Mouse (Mus musculus) fibroblast of lung, adult 2 months (primary cell): ENCODE data around the gene Foxn3.

Experiments
- DNase-seq: peaks from one replicate; pipeline ENCODE4 v3.0.0-alpha.2; 2011; ENCODE audit warnings: low read depth

Foxn3 gene

DNA sequence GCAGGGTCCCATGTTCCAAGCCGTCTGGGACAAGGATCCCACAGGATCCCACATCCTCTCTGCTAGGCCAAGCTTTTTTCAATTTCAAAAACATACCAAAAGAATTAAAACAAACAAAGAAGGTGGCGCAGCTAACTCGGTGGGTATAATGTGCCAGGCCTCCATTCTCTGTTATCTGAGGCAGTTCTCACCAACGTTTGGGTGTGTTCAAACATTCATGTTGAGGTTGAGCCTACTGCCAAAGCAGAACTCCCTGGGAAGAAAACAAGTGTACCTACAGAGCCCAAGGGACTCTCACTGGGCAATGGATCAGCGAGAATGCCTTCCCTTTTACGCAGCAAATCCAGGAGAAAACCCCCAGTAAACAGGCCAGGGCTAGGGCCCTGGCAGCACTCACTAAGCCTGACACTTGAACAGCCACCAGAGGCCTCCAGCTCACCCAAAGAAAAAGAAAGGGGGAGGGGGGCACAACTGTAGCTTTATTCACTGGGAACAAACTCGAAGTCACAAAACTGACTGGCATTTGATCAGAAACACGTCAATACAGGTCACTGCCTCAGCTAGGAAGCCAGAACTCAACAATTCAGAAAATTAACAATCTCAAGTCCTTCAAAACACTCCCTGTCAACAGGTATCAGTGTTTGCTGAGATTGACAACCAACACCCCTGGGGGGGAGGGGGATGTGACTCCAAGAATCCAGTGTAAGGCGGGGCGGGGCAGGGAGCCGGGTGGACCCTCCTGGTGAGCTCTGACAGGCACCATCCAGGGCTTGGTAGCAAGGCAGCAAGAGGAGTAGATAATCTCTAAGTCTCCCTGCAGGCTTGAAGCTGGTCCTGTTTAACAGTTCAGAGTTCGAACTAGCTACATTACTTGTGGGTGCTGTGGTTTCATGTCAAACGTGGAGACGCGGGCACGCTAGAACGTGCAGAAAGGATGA lies 177.2 kb downstream of the Foxn3 start:
- peak; percentile 90 for DNase-seq

DNA sequence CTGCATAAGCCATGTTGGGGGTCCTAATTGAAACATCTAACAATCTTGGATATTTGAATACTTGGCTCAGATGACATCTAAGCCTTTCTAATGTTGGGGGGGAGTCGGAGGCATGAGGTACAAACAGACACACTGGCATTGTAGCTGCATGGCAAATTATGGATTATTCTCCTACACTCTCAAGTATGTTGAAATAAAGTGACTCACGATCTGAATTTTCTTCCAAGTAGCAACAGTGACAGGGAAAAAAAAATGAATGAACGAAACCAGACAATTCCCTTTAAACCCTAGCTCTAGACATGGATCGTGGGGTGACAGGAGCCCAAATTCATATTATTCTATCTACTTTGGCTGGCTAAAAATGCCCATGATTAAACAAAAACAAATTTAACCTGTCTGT lies 178.3 kb downstream of the Foxn3 start:
- no peak for DNase-seq

DNA sequence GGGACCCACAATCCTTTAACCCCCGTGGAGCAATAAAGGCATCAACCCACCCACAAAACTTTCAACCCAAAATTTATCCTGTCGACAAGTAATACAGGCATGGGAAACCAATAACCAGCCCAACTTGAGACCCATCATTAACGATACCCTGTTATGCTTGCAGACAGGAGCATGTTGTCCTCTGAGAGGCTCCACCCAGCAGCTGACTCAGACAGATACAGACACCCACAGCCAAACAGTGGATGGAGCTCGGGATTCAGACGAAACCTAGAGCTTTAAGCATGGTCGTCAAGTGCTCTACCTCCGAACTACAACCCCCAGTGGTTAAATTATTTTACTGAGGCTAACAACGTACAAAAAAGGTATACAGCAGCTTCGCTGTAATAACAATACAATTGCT lies 182.1 kb downstream of the Foxn3 start:
- no peak for DNase-seq

DNA sequence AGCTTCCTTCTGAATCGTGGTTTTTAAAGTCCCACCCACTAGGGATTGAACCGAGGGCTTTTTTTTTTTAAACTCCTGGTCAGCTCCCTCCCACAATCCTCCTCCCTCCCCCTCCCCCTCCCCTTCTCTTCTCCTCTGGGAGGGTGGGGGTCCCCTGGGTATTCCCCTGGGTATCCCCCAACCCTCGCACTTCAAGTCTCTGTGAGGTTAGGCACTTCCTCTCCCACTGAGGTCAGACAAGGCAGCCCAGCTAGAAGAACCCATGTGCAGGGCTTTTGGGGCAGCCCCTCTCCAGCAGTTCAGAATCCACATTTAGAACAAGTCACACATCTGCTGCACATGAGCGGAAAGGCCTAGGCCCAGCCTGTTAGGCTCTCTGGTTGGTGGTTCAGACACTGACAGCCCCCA lies 182.5 kb downstream of the Foxn3 start:
- no peak for DNase-seq

DNA sequence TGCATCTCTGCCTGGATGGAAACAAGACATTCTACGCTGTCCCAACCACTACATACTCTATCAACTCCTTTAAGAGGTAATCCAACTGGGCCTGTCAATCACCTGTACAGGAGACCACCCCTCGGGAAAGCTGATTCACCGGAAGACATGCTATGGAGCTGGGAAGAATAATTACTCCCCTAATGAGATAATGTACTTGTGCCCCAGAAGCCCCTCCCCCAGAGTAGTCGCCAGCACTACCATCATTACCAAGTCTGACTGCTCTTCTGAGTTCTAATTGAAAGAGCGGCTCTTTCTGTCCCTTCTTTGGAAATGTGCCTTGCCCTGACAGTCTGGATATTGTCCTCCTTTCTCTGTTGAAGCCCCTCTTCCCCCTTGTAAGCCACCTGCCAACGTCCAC lies 183.3 kb downstream of the Foxn3 start:
- no peak for DNase-seq

DNA sequence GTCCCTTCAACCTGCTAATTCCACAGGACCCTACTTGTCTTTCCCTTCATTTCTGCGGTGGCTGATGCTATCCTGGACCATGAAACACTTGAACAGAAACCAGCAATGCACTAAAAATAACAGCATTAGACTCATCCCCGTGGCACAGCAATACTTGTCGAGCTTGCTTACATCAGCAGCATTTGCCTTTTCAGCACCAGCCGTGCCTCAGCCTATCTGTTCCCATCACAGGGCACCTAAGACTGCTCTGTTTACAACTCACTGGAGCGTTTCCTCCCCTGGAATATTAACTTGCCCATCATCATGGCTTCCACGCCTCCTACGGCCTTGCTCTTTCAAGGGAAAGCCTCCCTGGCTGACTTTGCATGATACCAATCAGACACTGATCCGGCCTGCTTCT lies 185.1 kb downstream of the Foxn3 start:
- DNase-seq, result no peak

DNA sequence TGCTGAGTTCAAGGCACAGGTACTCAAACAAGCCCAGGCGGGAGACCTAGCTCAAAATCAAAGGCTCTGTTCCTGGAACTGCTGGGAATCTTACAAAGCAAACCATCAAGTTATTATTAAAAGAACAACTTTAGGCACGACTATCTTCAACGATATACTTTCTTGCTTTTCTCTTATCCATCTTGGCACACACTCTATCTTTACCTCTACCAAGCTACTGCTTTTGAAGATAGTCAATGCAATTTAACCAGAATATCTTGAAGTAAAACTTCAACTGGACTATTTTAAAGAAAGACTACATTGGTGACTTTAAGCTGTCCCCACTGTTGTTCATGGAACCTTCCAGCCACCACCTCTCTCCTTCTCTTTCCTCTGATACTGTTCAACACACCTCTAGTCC lies 185.7 kb downstream of the Foxn3 start:
- DNase-seq, result no peak

DNA sequence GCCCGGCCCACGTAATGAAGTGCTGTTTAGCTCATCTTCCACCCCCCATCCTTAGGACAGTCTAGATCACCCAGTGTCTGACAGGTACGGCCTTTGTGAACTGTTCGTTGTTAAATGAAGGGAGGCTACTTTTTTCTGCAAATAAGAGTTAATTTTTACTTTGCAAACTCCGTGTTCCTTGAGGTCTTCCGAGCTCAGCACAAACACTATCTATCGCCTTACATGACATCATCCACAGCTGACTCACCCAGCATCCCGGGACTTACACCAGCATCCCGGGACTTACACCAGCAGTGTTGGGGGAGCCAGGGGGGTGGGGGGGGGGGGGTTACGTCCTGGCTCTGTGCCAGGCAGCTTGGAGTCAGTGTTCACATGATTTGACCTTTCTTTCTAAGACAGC lies 186.3 kb downstream of the Foxn3 start:
- no peak for DNase-seq

DNA sequence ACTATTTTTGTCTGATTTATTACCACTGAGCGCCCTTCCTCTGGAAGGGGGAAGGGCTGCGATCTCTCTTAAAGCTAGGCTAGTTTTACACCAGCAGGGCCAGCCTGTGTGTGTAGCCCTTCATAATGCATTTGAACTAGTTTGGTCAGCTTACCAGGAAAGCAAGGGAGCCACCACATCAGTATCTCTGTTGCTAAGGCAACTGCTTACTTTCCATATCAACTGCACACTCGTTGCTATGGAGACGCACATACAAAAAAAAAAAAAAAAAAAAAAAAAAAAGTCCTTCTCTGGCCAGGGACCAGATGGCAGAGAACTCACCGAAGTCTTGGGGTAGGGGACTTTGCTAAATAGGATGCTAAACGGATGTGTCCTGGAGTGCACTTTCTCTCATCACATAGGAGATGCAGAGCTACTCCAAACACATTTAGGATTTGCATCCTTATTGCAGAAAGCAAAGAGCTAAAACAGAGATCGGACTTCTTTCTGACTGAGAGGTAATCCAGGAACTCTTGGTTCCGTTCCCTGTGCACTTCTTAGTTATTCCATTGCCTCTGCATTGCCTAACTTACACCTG lies 187.4 kb downstream of the Foxn3 start:
- DNase-seq, result no peak

DNA sequence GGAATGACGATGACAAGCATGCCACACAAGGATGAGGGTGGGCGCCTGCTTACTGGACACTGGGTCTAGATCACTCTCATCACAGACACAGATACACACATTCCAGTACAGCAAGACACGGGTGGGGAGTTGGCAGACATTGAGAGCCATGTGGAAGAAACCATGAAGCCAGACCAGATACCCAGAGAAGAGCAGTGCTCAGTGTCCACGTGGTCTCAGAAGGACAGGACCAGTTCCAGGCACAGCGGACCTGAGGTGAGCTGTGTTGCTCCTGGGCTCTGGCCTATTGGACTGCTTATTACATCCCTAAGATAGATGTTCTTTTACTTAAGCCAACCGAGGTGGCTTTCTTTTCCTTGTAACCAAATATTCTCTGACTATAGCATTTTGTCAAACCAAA lies 188.0 kb downstream of the Foxn3 start:
- DNase-seq, result no peak

DNA sequence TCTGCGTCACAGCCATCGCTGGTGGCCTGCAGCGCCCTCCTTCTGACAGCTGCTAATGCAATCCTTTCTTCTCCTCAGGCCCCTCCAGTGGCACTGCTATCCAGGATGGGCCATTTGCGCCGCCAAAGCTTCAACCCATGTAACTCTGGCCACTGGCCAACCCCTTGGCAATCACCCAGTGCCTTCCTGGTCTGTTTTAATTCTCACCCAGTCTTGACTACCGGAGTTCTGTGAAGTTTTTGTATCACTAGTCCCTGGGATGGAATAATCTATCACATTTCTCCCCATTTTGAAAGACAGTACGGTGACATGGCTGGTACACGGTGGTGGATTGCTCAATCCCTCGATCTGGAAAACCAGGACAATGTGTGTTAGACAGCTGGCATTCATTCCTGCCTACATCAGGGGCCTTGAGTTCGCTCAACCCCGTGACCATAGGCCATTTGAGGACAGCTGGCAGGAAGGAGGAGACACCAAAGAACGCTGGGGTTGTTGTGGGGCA lies 189.2 kb downstream of the Foxn3 start:
- DNase-seq, result no peak

DNA sequence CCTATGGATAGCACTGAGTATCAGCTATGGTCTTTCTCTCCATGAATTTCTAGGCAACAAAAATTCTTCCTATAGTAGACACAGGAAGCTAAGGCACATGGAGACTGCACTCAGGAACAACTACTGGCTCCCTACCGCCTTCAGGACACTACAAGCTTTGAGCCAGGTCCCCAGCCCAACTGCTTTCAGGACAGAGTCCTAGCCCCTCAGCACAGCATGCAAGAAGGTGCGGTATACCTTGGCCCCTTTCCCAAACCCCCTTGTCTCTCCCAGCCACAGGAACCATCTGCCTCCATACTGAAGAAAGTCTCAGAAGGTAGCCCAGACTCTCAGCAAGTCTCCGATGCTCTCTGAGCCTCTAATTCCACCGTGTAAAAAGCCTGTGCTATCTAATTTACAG lies 189.8 kb downstream of the Foxn3 start:
- DNase-seq, result no peak

DNA sequence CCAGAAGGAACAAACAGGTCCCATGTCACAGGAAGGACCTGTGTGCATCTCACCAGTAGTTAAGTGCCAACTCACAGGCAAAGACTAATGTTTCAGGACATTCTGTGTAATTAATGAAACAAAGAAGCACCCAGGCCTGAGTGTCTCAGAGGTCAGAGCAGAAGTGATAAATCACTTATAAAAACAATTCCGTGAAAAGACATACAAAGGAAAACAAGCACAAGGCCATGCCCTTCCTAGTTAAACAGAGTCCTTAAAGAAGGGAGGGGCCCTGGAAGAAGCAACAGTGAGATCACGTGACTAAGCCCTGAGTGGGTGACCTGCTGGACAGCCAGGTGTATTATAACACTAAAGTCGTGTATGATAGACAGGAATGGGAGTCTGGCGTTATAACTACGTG lies 191.9 kb downstream of the Foxn3 start:
- no peak for DNase-seq

DNA sequence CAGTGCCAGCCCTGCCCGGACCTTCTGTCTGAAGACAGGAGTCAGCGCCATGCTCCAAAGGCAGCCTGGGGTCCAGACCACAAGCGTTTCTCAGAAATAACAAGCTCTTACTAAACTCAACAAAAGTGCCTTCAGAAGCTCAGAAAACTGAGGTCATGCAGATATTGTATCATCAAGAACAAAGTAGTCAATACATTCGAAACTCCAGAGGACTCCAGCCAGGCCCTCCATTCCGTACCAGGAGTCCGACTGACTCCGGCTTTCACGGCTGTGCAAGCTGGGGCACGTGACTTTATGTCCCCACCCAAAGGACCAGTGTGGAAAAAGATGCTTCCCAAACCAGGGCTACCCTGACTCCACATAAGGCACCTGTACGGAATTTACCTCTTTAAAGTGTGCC lies 195.1 kb downstream of the Foxn3 start:
- no peak for DNase-seq

DNA sequence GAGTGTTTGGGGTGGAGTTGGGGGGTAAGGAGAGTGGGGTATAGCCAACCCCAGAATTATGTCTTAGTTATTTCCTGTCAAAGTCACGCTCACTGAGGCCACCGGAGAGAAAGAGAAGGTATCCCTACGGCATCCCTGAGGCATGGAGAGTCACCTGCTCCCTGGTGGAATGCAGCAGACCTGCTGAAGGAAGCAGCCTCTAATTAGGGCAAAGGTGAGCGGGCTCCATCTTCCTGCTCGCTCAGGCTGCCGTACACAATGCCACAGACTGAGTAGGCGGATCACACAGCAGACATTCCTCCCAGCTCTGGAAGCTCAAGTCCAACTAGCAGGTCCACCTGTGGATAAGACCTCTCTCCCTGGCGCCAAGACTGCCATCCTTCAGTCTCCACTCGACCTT lies 197.4 kb downstream of the Foxn3 start:
- DNase-seq, result no peak

DNA sequence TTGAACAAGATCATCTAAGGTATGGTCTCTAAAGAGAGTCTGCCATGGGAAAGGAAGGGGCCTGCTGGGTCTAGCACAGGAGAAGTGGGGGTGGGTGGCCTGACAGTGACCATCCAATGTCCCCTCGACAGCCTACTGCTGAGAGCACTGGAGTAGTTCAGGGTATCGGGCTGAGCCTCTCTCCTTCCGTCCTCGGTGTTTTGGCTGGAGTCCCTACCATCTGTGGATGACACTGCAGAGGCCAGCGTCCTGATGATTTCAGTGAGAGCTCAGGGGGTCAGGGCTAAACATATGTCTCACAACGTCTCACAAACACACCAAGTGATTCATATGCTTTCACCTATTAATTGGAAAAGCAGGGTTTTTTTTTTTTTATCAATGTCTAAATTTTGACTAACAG lies 199.2 kb downstream of the Foxn3 start:
- DNase-seq, result no peak

DNA sequence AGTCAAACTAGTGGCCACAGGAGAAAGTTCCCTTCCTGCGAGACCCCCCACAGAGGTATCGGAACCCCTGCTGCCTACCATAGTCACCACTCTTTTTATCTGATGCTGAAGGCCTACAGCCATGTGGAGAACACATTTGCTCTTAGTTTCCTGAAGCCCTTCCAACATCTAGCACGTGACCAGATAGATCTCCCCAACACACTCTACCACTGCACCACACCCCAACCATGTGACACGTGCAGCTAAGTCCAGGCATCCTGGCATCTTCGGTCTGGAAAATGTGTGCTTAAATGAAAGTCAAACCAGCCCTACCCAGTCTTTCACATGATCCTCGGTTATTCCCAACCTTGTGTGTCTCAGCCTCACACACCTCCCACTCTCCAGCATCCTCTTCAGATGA lies 200.4 kb downstream of the Foxn3 start:
- no peak for DNase-seq

DNA sequence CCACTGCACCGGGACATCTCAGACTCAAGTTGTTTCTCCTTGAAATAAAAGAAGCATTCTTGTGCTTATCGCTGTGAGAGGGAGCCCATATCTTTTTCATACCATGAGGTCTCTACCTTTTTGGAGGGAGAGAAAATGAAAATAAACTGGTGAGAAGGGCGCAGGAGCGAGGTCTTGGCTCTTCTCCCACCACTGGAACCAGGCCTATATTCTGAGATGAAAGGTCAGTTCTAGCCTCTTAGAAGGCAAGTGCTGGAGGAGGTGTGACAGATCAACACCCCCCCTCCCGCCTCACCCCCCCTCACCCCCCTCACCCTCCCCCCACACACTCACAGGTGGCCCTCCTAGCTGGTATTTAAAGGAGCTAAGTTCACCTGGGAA lies 201.6 kb downstream of the Foxn3 start:
- no peak for DNase-seq

DNA sequence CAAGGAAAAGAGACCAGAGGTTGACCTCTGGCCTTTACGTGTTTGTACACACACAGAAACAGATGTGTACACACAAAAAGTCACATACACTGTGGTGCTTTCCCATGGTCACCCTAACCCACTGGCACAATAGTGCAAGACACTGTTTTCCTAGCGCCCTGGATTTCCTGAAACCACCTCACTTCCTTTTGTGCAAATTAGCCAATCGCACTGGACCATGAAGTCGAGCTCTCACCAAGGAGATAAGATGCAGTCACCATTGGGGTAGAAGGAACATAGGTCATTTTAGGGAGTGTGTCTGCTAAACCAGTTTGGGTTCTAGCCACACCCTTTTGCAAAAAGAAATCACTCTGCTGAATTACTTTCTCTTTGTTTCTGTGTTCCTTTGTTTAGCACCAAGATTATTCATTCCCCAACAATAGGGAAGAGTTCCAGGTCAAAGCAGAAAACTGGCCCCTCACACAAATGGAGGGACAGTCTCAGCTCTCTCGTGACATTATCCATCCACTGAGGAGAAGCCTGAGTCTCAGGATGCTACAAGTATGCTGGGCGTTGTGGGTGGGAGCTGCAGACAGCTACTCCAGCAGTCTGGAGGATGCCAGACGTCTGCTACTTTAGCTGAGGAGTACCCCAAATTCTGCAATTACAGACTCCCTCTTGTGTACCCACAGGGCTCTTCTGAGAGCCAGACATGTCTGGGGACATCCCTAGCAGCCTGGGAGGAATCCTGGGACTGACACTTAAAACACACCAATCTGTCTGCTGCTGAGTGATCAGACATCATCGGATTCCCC lies 202.2 kb downstream of the Foxn3 start:
- DNase-seq, result no peak

DNA sequence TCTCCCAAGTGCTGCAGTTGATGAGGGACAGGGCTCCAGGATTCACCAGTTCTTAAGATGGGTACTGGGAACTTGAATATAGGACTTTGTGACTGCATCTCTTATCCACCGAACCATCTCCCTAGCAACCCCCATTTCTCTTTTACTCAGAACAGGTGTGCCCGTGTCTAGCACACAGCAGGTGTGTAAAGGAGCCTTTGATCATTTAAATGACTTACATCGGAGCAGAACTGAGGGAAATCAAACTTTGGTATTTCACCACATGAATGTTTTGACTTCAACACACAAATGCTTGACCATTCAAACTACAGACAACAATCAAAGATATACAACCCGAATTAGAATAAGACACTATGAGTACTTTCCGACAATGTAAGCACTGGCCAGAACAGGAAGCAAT lies 204.7 kb downstream of the Foxn3 start:
- no peak for DNase-seq

DNA sequence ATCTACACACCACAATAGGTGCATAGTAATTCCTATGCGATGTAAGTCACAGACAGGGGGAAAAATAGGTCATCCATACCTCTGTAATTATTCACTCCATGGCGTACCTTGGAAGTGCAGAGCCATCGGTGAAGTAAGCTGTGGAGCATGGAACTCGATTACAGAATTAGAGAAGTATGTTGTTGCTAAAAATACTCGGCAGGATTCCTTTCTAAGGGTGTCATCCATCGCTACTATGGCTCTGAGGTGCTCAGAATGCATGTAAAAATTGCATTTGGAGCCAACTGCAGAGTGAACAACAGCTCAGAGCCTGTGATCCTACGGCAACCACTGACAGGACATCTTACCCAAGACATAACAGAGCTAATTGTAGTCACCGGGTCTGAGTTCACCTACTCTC lies 206.7 kb downstream of the Foxn3 start:
- DNase-seq, result no peak

DNA sequence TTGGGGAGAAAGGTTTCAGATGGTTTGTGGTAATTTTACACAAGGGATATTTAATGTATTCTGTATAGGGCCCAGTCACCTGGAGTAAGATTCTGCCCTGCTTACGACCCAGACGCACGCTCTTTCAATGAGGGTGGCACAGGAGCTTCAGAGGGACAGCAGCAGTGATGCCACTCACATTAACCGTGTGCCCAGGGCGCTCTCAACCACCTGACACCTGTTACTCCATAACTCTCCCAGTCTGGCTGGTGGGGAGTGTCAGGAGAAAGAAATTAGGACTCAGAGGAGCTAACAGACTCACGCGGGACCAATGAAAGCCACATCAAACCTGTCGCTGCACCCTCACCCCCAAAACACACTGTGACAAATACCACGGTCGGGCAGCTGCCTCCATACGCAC lies 209.7 kb downstream of the Foxn3 start:
- no peak for DNase-seq

DNA sequence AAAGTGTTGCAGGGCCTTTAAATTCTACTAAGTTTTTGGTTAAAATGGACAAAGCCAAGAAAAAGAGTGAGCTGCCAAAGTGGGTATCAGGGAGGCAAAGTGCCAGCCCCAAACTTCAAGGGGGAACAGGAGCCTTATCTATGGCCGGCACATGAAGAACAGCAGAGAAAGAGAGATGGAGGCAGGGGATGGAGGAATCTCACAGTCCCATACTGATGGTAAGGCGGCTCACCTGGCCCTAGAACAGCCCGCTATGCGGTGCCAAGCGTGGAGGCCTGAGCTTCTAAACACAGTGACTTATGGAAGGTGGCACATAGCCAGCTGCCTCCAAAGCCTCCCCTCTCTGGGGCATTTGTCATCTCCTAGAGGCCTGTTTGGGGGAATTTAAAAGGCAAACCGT lies 210.8 kb downstream of the Foxn3 start:
- DNase-seq, result no peak
